Mouse (Mus musculus) splenic B cell, adult 2 months (primary cell): ENCODE data around the gene Cpne5.
"Not testable (repeated sequence)": the region's sequence is repeated elsewhere in the genome, so short reads cannot be mapped to it uniquely, and the experiment has no call there.

Experiments used
- DNase-seq: peaks from one replicate; pipeline ENCODE4 v3.0.0-alpha.2; 2011; ENCODE audit warnings: low read depth, low spot score
- H3K27me3 ChIP-seq: 2 replicates; pipeline ENCODE4 v1.6.1; 2012; ENCODE audit warnings: mild to moderate bottlenecking, low read length, moderate library complexity, mixed read lengths; ENCODE audit not compliant: control insufficient read depth, poor library complexity, insufficient read depth, severe bottlenecking
- H3K36me3 ChIP-seq: 2 replicates; pipeline ENCODE4 v1.6.1; 2012; ENCODE audit warnings: mild to moderate bottlenecking, low read length, moderate library complexity, mixed read lengths; ENCODE audit not compliant: control insufficient read depth, poor library complexity, insufficient read depth, severe bottlenecking

Gene Cpne5

GRCm38 (mm10) chr17:29263417-29263816 is 25.4 kb upstream of the Cpne5 start:
- Histone ChIP-seq H3K36me3 (peaks cover 4% of the 10 kb centered on the region), H3K27me3 (no peaks in the 10 kb centered on the region; the same call in 1 of the 2 replicates)
- no peak for DNase-seq

- Histone ChIP-seq H3K36me3 (peaks cover 10% of the 10 kb centered on the region), H3K27me3 (no peaks in the 10 kb centered on the region; the same call in 1 of the 2 replicates)
- DNase-seq = peak; percentile 33
These were observed 24.3 kb upstream of the Cpne5 start for GRCm38 (mm10) chr17:29262259-29262649.

- H3K27me3 ChIP-seq = no peaks in the 10 kb centered on the region; the same call in 1 of the 2 replicates
- peaks cover 12% of the 10 kb centered on the region for H3K36me3 ChIP-seq
- peak; percentile 60 for DNase-seq
These were observed 23.8 kb upstream of the Cpne5 start for GRCm38 (mm10) chr17:29261603-29262258.

- Histone ChIP-seq H3K27me3 (no peaks in the 10 kb centered on the region; the same call in 1 of the 2 replicates), H3K36me3 (peaks cover 12% of the 10 kb centered on the region)
- no peak for DNase-seq
These were observed 22.5 kb upstream of the Cpne5 start for GRCm38 (mm10) chr17:29260501-29260900.

- no peaks in the 10 kb centered on the region for H3K27me3 ChIP-seq
- H3K36me3 ChIP-seq = peaks cover 12% of the 10 kb centered on the region
- peak; percentile 92 for DNase-seq
These were observed 21.5 kb upstream of the Cpne5 start for GRCm38 (mm10) chr17:29259489-29259888.

GRCm38 (mm10) chr17:29258921-29259320 is 21.0 kb upstream of the Cpne5 start:
- Histone ChIP-seq H3K36me3 (peaks cover 14% of the 10 kb centered on the region), H3K27me3 (no peaks in the 10 kb centered on the region)
- DNase-seq = no peak

GRCm38 (mm10) chr17:29258025-29258558 is 20.1 kb upstream of the Cpne5 start:
- peaks cover 14% of the 10 kb centered on the region for H3K36me3 ChIP-seq
- H3K27me3 ChIP-seq = no peaks in the 10 kb centered on the region
- no peak for DNase-seq

GRCm38 (mm10) chr17:29257001-29257511 is 19.1 kb upstream of the Cpne5 start:
- no peak for DNase-seq
- H3K36me3 ChIP-seq = peaks cover 14% of the 10 kb centered on the region
- no peaks in the 10 kb centered on the region for H3K27me3 ChIP-seq

GRCm38 (mm10) chr17:29256507-29256906 is 18.5 kb upstream of the Cpne5 start:
- DNase-seq = no peak
- Histone ChIP-seq H3K27me3 (no peaks in the 10 kb centered on the region), H3K36me3 (peaks cover 14% of the 10 kb centered on the region)

- H3K27me3 ChIP-seq, DNase-seq: not testable (repeated sequence)
These were observed 16.8 kb upstream of the Cpne5 start for GRCm38 (mm10) chr17:29254784-29255183.

GRCm38 (mm10) chr17:29253684-29254083 is 15.7 kb upstream of the Cpne5 start:
- Histone ChIP-seq H3K27me3 (no peaks in the 10 kb centered on the region), H3K36me3 (peaks cover 11% of the 10 kb centered on the region)
- DNase-seq = no peak

More at GRCm38 (mm10) chr17:29254784-29255183, 16.8 kb upstream of the Cpne5 start:
- peaks cover 11% of the 10 kb centered on the region for H3K36me3 ChIP-seq

GRCm38 (mm10) chr17:29253236-29253635 is 15.3 kb upstream of the Cpne5 start:
- Histone ChIP-seq H3K27me3 (no peaks in the 10 kb centered on the region), H3K36me3 (peaks cover 11% of the 10 kb centered on the region)
- DNase-seq = no peak

GRCm38 (mm10) chr17:29251608-29252390 is 13.8 kb upstream of the Cpne5 start:
- DNase-seq = no peak
- Histone ChIP-seq H3K27me3 (no peaks in the 10 kb centered on the region), H3K36me3 (peaks cover 3% of the 10 kb centered on the region)

- not testable (repeated sequence) for H3K27me3 ChIP-seq, DNase-seq, H3K36me3 ChIP-seq
These were observed 13.0 kb upstream of the Cpne5 start for GRCm38 (mm10) chr17:29251006-29251405.

GRCm38 (mm10) chr17:29249512-29249911 is 11.5 kb upstream of the Cpne5 start:
- peak; percentile 64 for DNase-seq
- H3K36me3 ChIP-seq = peaks cover 3% of the 10 kb centered on the region
- no peaks in the 10 kb centered on the region for H3K27me3 ChIP-seq
